Mouse (Mus musculus) G1E (cell line): ENCODE measurements at regions not wholly inside any gene's neighbourhood (a gene's known extent, or its start where the extent isn't known, plus 50 kb on each side); places are given as distances from the start of the nearest gene placed in this dataset.

Experiments
- ATAC-seq: 2 replicates; pipeline ENCODE4 v1.8.0; 2016; ENCODE audit warnings: mild to moderate bottlenecking; ENCODE audit not compliant: insufficient number of reproducible peaks, poor library complexity, low FRiP score, severe bottlenecking; ENCODE audit errors: extremely low read depth
- DNase-seq: peaks from one replicate; pipeline ENCODE4 v3.0.0; 2012; ENCODE audit warnings: low spot score
- H3K27me3 ChIP-seq: 2 replicates; pipeline ENCODE4 v1.6.1; 2012; ENCODE audit warnings: mild to moderate bottlenecking, low read length, inconsistent platforms; ENCODE audit not compliant: insufficient read depth
- H3K36me3 ChIP-seq: replicated peaks from 2 replicates; pipeline ENCODE3; 2012; ENCODE audit warnings: mild to moderate bottlenecking, inconsistent platforms
- H3K4me1 ChIP-seq: 2 replicates; pipeline ENCODE4 v1.6.1; 2012; ENCODE audit warnings: low read depth, low read length, inconsistent platforms, mixed read lengths; ENCODE audit not compliant: insufficient read depth
- H3K4me3 ChIP-seq: 2 replicates; pipeline ENCODE4 v1.5.1; 2012; ENCODE audit warnings: low read depth, mild to moderate bottlenecking, inconsistent platforms, low read length, moderate library complexity, mixed read lengths
- H3K9me3 ChIP-seq: replicated peaks from 2 replicates; pipeline ENCODE4 v1.6.1; 2012; ENCODE audit warnings: inconsistent platforms
- CTCF ChIP-seq: IDR thresholded peaks from 2 replicates; pipeline ENCODE4 v1.5.1; 2012; ENCODE audit warnings: low read depth, low read length, inconsistent platforms, mixed read lengths
- GATA1 ChIP-seq: IDR thresholded peaks from 2 replicates; pipeline ENCODE4 v1.6.1; 2012; ENCODE audit warnings: borderline replicate concordance, low read length, inconsistent platforms, mixed read lengths
- GATA2 ChIP-seq: IDR thresholded peaks from 2 replicates; pipeline ENCODE4 v1.6.1; 2012; ENCODE audit warnings: low read depth, low read length, inconsistent platforms, borderline replicate concordance
- POLR2AphosphoS5 ChIP-seq: IDR thresholded peaks from 2 replicates; pipeline ENCODE4 v1.6.1; 2012; ENCODE audit warnings: low read depth, low read length, inconsistent platforms; ENCODE audit not compliant: insufficient replicate concordance
- TAL1 ChIP-seq: conservative IDR thresholded peaks from 2 replicates; pipeline ENCODE4 v1.6.1; 2012; ENCODE audit warnings: low read depth, low read length, inconsistent platforms, mixed read lengths

- no peak for DNase-seq
- Histone ChIP-seq H3K4me3 (no peak overlapping the region), H3K27me3 (peaks cover 5% of the 10 kb centered on the region; the same call in 1 of the 2 replicates), H3K9me3 (no peaks in the 10 kb centered on the region), H3K4me1 (no peaks in the 10 kb centered on the region), H3K36me3 (no peaks in the 10 kb centered on the region)
- no peak for ATAC-seq
- TF ChIP-seq TAL1 (no peak), GATA1 (no peak), CTCF (no peak), GATA2 (no peak), POLR2AphosphoS5 (no peak)
Observed at GRCm38 (mm10) chr8:56722473-56723236, 171.8 kb downstream of the Fbxo8 start.

- no peaks in the 10 kb centered on the region for H3K36me3 ChIP-seq
- H3K4me3 ChIP-seq = no peak overlapping the region
- TF ChIP-seq CTCF (no peak), GATA1 (no peak), POLR2AphosphoS5 (no peak), TAL1 (no peak), GATA2 (no peak)
- no peaks in the 10 kb centered on the region for H3K4me1 ChIP-seq
- ATAC-seq = no peak
- no peak for DNase-seq
- no peaks in the 10 kb centered on the region for H3K9me3 ChIP-seq
- no peaks in the 10 kb centered on the region for H3K27me3 ChIP-seq
Observed at GRCm38 (mm10) chr8:56724607-56725006, 173.7 kb downstream of the Fbxo8 start.

GRCm38 (mm10) chr8:56733318-56733717 is 182.4 kb downstream of the Fbxo8 start:
- Histone ChIP-seq H3K27me3 (no peaks in the 10 kb centered on the region), H3K9me3 (no peaks in the 10 kb centered on the region), H3K4me1 (no peaks in the 10 kb centered on the region), H3K36me3 (no peaks in the 10 kb centered on the region), H3K4me3 (no peak overlapping the region)
- DNase-seq (no peak), ATAC-seq (no peak)
- no peak for TF ChIP-seq POLR2AphosphoS5

- Histone ChIP-seq H3K4me1 (no peaks in the 10 kb centered on the region), H3K27me3 (no peaks in the 10 kb centered on the region), H3K4me3 (no peak overlapping the region), H3K9me3 (no peaks in the 10 kb centered on the region), H3K36me3 (no peaks in the 10 kb centered on the region)
- TF ChIP-seq TAL1 (no peak), POLR2AphosphoS5 (no peak), GATA2 (no peak), CTCF (no peak), GATA1 (no peak)
- ATAC-seq (no peak), DNase-seq (no peak)
Observed at GRCm38 (mm10) chr8:56735021-56735420, 184.1 kb downstream of the Fbxo8 start.

- Histone ChIP-seq H3K4me3 (no peak overlapping the region), H3K9me3 (no peaks in the 10 kb centered on the region), H3K4me1 (no peaks in the 10 kb centered on the region), H3K36me3 (no peaks in the 10 kb centered on the region), H3K27me3 (no peaks in the 10 kb centered on the region)
- ATAC-seq (no peak), DNase-seq (no peak)
- TF ChIP-seq GATA1 = no peak
- TF ChIP-seq TAL1 = no peak
- no peak for TF ChIP-seq GATA2
Observed at GRCm38 (mm10) chr8:56767034-56767433, 216.1 kb downstream of the Fbxo8 start.

- Histone ChIP-seq H3K4me1 (no peaks in the 10 kb centered on the region), H3K9me3 (no peaks in the 10 kb centered on the region), H3K4me3 (no peak overlapping the region), H3K27me3 (no peaks in the 10 kb centered on the region), H3K36me3 (no peaks in the 10 kb centered on the region)
- DNase-seq (no peak), ATAC-seq (no peak)
- TF ChIP-seq TAL1 (no peak), POLR2AphosphoS5 (no peak), GATA1 (no peak), GATA2 (no peak), CTCF (no peak)
Observed at GRCm38 (mm10) chr8:56784441-56784840, 233.6 kb downstream of the Fbxo8 start.
